Mouse (Mus musculus): ENCODE measurements around the gene Gm49378. TPM values are rescaled to one million over a fixed set of nuclear protein-coding genes. Genes with fewer than 3 reads are reported as not detected.

Gene Gm49378
- polyA plus RNA-seq, 1 experiment from 2014 or later, result 2.1 TPM

DNA sequence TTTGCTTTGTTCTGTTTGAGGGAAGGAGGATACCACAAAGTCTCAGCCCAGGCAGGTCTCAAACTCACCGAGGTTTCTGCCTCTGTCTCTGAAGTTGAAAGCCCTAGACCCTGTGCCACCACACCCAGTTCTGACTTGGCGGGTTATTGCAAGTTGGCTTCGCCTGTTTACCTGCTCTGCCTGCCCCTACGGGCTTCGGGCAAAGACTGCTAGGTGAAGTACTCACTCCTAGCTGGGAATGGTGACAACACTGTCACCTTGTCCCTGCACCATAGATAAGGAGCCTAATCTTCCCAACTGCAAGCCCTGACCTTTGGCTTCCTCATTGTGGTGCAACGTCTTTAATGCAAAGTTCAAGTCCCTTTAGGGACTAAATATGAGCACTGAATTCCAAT lies 52.1 kb downstream of the Gm49378 start:
- WGBS, result 47% methylated on average over 6 of the region's 6 CpGs
- H3K4me1 ChIP-seq (replicated peaks), result peaks cover 23% of the 10 kb centered on the region
- H3K36me3 ChIP-seq, result peaks cover 18% of the 10 kb centered on the region; the same call in 1 of the 2 replicates
- no peak overlapping the region for H3K9ac ChIP-seq
- ATAC-seq (replicated peaks; ENCODE audit: insufficient number of reproducible peaks, insufficient read depth, low FRiP score, low read depth), result no peak
- no peaks in the 10 kb centered on the region for H3K27me3 ChIP-seq
- no peaks in the 10 kb centered on the region for H3K9me3 ChIP-seq (replicated peaks)
- H3K4me2 ChIP-seq, result peak overlapping the region; percentile 89
- H3K4me3 ChIP-seq, result peak overlapping the region; percentile 69; the same call in 1 of the 2 replicates
- H3K27ac ChIP-seq, result peak overlapping the region; percentile 83

GRCm38 (mm10) chr14:55584702-55585565 lies 52.8 kb downstream of the Gm49378 start, which contains the start of gene Emc9:
Gene Emc9, minus strand, starts transcription at chr14:55585302.
- WGBS, result 3% methylated on average over 43 of the region's 43 CpGs
- Histone ChIP-seq H3K9me3 (replicated peaks) (no peaks in the 10 kb centered on the region), H3K36me3 (peaks cover 24% of the 10 kb centered on the region), H3K4me2 (peak within 1 kb of the TSS; percentile 89), H3K4me3 (peak within 1 kb of the TSS; percentile 69), H3K9ac (peak within 1 kb of the TSS; percentile 80), H3K4me1 (replicated peaks) (peaks cover 17% of the 10 kb centered on the region), H3K27me3 (no peaks in the 10 kb centered on the region), H3K27ac (peak within 1 kb of the TSS; percentile 83)
- peak; percentile 78 for ATAC-seq (replicated peaks; ENCODE audit: insufficient number of reproducible peaks, insufficient read depth, low FRiP score, low read depth)

DNA sequence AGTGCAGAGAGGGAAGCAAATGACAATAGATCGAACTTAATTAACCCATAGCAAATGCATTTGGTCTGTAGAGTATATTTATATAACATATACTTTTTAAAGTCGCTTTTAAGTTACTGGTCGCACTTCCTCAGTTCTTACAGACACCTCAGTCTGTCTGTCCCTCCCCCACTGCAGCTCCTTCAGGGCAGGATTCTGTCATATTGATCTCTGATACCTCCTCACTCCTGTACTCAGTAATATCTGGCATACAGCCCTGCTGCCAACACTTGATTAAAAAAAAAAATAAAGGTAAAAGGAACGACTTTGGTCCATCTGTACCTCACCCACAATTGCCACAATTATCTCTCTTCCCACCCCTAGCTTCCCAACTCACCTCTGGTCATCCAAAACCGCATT lies 53.4 kb downstream of the Gm49378 start:
- peaks cover 15% of the 10 kb centered on the region for H3K4me1 ChIP-seq (replicated peaks)
- H3K9ac ChIP-seq, result peak overlapping the region; percentile 80
- peak overlapping the region; percentile 89 for H3K4me2 ChIP-seq
- 46% methylated on average over 5 of the region's 5 CpGs for WGBS
- peak overlapping the region; percentile 69 for H3K4me3 ChIP-seq
- H3K27ac ChIP-seq, result peak overlapping the region; percentile 83
- ATAC-seq (replicated peaks; ENCODE audit: insufficient number of reproducible peaks, insufficient read depth, low FRiP score, low read depth), result no peak
- H3K9me3 ChIP-seq (replicated peaks), result no peaks in the 10 kb centered on the region
- no peaks in the 10 kb centered on the region for H3K27me3 ChIP-seq
- peaks cover 26% of the 10 kb centered on the region for H3K36me3 ChIP-seq

DNA sequence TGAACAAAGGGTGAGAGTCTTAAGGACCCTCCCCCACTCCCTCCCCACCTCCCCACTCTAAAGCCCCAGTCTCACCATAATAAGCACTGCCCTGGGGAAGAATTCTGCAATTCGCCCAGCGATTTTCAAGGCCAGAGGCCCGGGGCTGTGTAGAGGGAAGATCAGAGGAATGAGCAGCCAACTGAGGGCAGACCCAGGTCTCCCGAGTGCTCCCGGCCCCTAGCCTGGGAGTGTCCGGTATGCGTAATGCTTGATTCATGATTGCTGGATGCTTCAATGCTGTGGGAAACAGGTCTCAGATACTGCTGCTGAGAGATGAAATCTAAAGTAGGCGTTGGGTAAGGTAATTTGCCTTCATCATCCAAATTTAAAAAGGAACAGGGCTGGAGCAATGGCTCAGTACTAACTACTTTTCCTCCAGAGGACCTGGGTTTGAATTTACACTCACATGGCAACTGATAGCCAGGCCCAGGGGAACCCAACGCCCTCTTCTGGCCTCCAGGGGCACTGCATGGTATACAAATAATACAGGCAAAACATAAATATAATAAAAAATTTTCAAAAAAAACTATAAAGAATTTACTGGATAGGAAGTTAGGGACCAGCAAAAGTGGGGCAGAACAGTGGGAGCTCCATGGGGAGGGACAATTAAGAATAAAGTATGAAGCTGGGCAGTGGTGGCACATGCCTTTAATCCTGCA lies 55.6 kb downstream of the Gm49378 start:
- Histone ChIP-seq H3K4me3 (no peak overlapping the region), H3K4me1 (replicated peaks) (peaks cover 27% of the 10 kb centered on the region), H3K9ac (no peak overlapping the region), H3K36me3 (peaks cover 23% of the 10 kb centered on the region), H3K27me3 (no peaks in the 10 kb centered on the region), H3K4me2 (no peak overlapping the region), H3K9me3 (replicated peaks) (no peaks in the 10 kb centered on the region), H3K27ac (no peak overlapping the region)
- 74% methylated on average over 9 of the region's 9 CpGs for WGBS
- ATAC-seq (replicated peaks; ENCODE audit: insufficient number of reproducible peaks, insufficient read depth, low FRiP score, low read depth), result no peak

- H3K4me1 ChIP-seq (replicated peaks), result peaks cover 34% of the 10 kb centered on the region
- no peak overlapping the region for H3K4me3 ChIP-seq
- no peak overlapping the region for H3K9ac ChIP-seq
- H3K9me3 ChIP-seq (replicated peaks), result no peaks in the 10 kb centered on the region
- peaks cover 20% of the 10 kb centered on the region for H3K36me3 ChIP-seq
- no peaks in the 10 kb centered on the region for H3K27me3 ChIP-seq
- H3K4me2 ChIP-seq, result no peak overlapping the region
- ATAC-seq (replicated peaks; ENCODE audit: insufficient number of reproducible peaks, insufficient read depth, low FRiP score, low read depth), result no peak
- H3K27ac ChIP-seq, result no peak overlapping the region
- 89% methylated on average over 16 of the region's 16 CpGs for WGBS
These were observed 57.0 kb downstream of the Gm49378 start for GRCm38 (mm10) chr14:55580731-55581130.

DNA sequence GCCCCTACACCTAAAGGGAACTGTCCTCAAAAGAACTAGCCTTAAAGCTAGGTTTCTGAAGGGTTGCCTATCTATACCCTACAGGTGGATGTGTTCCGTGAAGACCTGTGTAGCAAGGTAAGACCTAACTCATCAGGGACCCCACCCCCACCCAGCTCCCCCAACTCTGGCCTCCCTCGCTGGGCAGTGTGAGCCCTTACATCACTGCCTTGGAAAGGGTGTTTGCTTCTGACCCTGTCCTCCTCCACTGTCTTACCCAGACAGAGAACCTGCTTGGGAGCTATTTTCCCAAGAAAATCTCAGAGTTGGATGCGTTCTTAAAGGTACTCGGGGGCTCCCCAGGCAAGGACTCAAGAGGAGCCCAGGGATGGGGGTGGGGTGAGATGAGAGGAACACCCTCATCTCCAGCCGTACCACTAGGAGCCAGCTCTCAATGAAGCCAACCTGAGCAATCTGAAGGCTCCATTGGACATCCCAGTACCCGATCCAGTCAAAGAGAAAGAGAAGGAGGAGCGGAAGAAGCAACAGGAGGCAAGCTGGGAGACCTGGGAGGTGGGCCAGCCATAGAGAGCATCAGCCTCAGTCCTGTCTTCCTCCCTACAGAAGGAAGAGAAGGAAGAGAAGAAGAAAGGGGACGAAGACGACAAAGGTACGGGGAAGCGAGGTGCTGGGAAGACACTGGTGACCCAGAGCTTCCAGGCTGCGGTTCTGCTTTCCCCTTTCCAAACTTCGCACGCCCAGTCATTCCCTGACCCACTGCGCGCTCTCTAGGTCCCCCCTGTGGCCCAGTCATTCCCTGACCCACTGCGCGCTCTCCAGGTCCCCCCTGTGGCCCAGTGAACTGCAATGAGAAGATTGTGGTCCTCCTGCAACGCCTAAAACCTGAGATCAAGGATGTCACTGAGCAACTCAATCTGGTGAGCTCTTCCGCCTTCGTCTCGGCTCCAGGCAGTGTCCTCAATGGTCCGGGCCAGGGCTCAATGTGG lies 57.9 kb downstream of the Gm49378 start:
- ATAC-seq (replicated peaks; ENCODE audit: insufficient number of reproducible peaks, insufficient read depth, low FRiP score, low read depth), result no peak
- Histone ChIP-seq H3K27ac (no peak overlapping the region), H3K4me3 (peak overlapping the region; percentile 79; the same call in 1 of the 2 replicates), H3K4me1 (replicated peaks) (peaks cover 37% of the 10 kb centered on the region), H3K9ac (no peak overlapping the region), H3K4me2 (no peak overlapping the region), H3K27me3 (no peaks in the 10 kb centered on the region), H3K36me3 (peaks cover 20% of the 10 kb centered on the region), H3K9me3 (replicated peaks) (no peaks in the 10 kb centered on the region)
- WGBS, result 84% methylated on average over 23 of the region's 23 CpGs

Other genes starting within 250 kb of the Gm49378 start
- gene Dhrs4, start 159.1 kb downstream of the Gm49378 start, polyA plus RNA-seq (2015; fragmentation: Nextera tagmentation; extraction: Ambion mirVana), result 60.7 and 69.5 TPM in 2 replicates
- 1.1 and 1.8 TPM in 2 replicates for gene Carmil3, start 147.2 kb downstream of the Gm49378 start, polyA plus RNA-seq (2015; fragmentation: Nextera tagmentation; extraction: Ambion mirVana)
- 0.30 and 0.34 TPM in 2 replicates for gene Cpne6, start 127.5 kb downstream of the Gm49378 start, polyA plus RNA-seq (2015; fragmentation: Nextera tagmentation; extraction: Ambion mirVana)
- gene Nrl, start 112.9 kb downstream of the Gm49378 start, polyA plus RNA-seq (2015; fragmentation: Nextera tagmentation; extraction: Ambion mirVana), result not detected in 2 replicates
- gene Pck2, start 97.6 kb downstream of the Gm49378 start, polyA plus RNA-seq (2015; fragmentation: Nextera tagmentation; extraction: Ambion mirVana), result 34.2 and 42.5 TPM in 2 replicates
- gene Dcaf11, start 77.9 kb downstream of the Gm49378 start, polyA plus RNA-seq (2015; fragmentation: Nextera tagmentation; extraction: Ambion mirVana), result 66.2 and 70.2 TPM in 2 replicates
- gene A730061H03Rik, start 77.5 kb downstream of the Gm49378 start, polyA plus RNA-seq (2015; fragmentation: Nextera tagmentation; extraction: Ambion mirVana), result 0.82 TPM in 1 of 2 replicates, not detected in the other
- gene Fitm1, start 62.3 kb downstream of the Gm49378 start, polyA plus RNA-seq (2015; fragmentation: Nextera tagmentation; extraction: Ambion mirVana), result 80.5 and 81.7 TPM in 2 replicates
- gene Psme1, start 59.8 kb downstream of the Gm49378 start, polyA plus RNA-seq (2015; fragmentation: Nextera tagmentation; extraction: Ambion mirVana), result 206 and 216 TPM in 2 replicates
- gene Emc9, start 52.6 kb downstream of the Gm49378 start, polyA plus RNA-seq (2015; fragmentation: Nextera tagmentation; extraction: Ambion mirVana), result 21.2 and 21.6 TPM in 2 replicates
- 203 and 215 TPM in 2 replicates for gene Psme2, start 46.8 kb downstream of the Gm49378 start, polyA plus RNA-seq (2015; fragmentation: Nextera tagmentation; extraction: Ambion mirVana)
- gene Rnf31, start 46.2 kb downstream of the Gm49378 start, polyA plus RNA-seq (2015; fragmentation: Nextera tagmentation; extraction: Ambion mirVana), result 15.8 and 17.4 TPM in 2 replicates
- gene Irf9, start 34.3 kb downstream of the Gm49378 start, polyA plus RNA-seq (2015; fragmentation: Nextera tagmentation; extraction: Ambion mirVana), result 9.1 and 13.7 TPM in 2 replicates
- gene Rec8, start 19.9 kb downstream of the Gm49378 start, polyA plus RNA-seq (2015; fragmentation: Nextera tagmentation; extraction: Ambion mirVana), result 6.9 and 7.1 TPM in 2 replicates
- 45.0 and 66.7 TPM in 2 replicates for gene Ipo4, start 1.9 kb downstream of the Gm49378 start, polyA plus RNA-seq (2015; fragmentation: Nextera tagmentation; extraction: Ambion mirVana)
- 76.8 and 91.2 TPM in 2 replicates for gene Tm9sf1, start 5.9 kb upstream of the Gm49378 start, polyA plus RNA-seq (2015; fragmentation: Nextera tagmentation; extraction: Ambion mirVana)
- 0.31 and 0.36 TPM in 2 replicates for gene Tssk4, start 12.3 kb upstream of the Gm49378 start, polyA plus RNA-seq (2015; fragmentation: Nextera tagmentation; extraction: Ambion mirVana)
- 84.5 and 90.0 TPM in 2 replicates for gene Mdp1, start 22.6 kb upstream of the Gm49378 start, polyA plus RNA-seq (2015; fragmentation: Nextera tagmentation; extraction: Ambion mirVana)
- 36.0 and 42.3 TPM in 2 replicates for gene Gmpr2, start 34.0 kb upstream of the Gm49378 start, polyA plus RNA-seq (2015; fragmentation: Nextera tagmentation; extraction: Ambion mirVana)
- 448 and 462 TPM in 2 replicates for gene Nedd8, start 34.2 kb upstream of the Gm49378 start, polyA plus RNA-seq (2015; fragmentation: Nextera tagmentation; extraction: Ambion mirVana)
- 26.1 and 29.2 TPM in 2 replicates for gene Tinf2, start 43.9 kb upstream of the Gm49378 start, polyA plus RNA-seq (2015; fragmentation: Nextera tagmentation; extraction: Ambion mirVana)
- gene Tgm1, start 76.0 kb upstream of the Gm49378 start, polyA plus RNA-seq (2015; fragmentation: Nextera tagmentation; extraction: Ambion mirVana), result 0.20 and 0.60 TPM in 2 replicates
- 20.7 and 23.8 TPM in 2 replicates for gene Rabggta, start 84.4 kb upstream of the Gm49378 start, polyA plus RNA-seq (2015; fragmentation: Nextera tagmentation; extraction: Ambion mirVana)
- gene Dhrs1, start 107.8 kb upstream of the Gm49378 start, polyA plus RNA-seq (2015; fragmentation: Nextera tagmentation; extraction: Ambion mirVana), result 64.0 and 65.7 TPM in 2 replicates
- 17.9 and 24.4 TPM in 2 replicates for gene Nop9, start 107.8 kb upstream of the Gm49378 start, polyA plus RNA-seq (2015; fragmentation: Nextera tagmentation; extraction: Ambion mirVana)
- 1.2 and 1.6 TPM in 2 replicates for gene Cideb, start 120.6 kb upstream of the Gm49378 start, polyA plus RNA-seq (2015; fragmentation: Nextera tagmentation; extraction: Ambion mirVana)
- gene Ltb4r2, start 123.5 kb upstream of the Gm49378 start, polyA plus RNA-seq (2015; fragmentation: Nextera tagmentation; extraction: Ambion mirVana), result 0.15 and 0.25 TPM in 2 replicates
- gene Ltb4r1, start 128.1 kb upstream of the Gm49378 start, polyA plus RNA-seq (2015; fragmentation: Nextera tagmentation; extraction: Ambion mirVana), result 0.65 and 0.66 TPM in 2 replicates
- 14.9 and 18.0 TPM in 2 replicates for gene Adcy4, start 146.2 kb upstream of the Gm49378 start, polyA plus RNA-seq (2015; fragmentation: Nextera tagmentation; extraction: Ambion mirVana)
- 12.6 and 20.7 TPM in 2 replicates for gene Ripk3, start 151.0 kb upstream of the Gm49378 start, polyA plus RNA-seq (2015; fragmentation: Nextera tagmentation; extraction: Ambion mirVana)
- gene Nfatc4, start 185.2 kb upstream of the Gm49378 start, polyA plus RNA-seq (2015; fragmentation: Nextera tagmentation; extraction: Ambion mirVana), result 10.8 and 15.8 TPM in 2 replicates
- 12.7 and 15.0 TPM in 2 replicates for gene Nynrin, start 216.1 kb upstream of the Gm49378 start, polyA plus RNA-seq (2015; fragmentation: Nextera tagmentation; extraction: Ambion mirVana)
- gene Cbln3, start 246.5 kb upstream of the Gm49378 start, polyA plus RNA-seq (2015; fragmentation: Nextera tagmentation; extraction: Ambion mirVana), result 0.36 and 0.50 TPM in 2 replicates
- 9.2 and 12.6 TPM in 2 replicates for gene Khnyn, start 247.1 kb upstream of the Gm49378 start, polyA plus RNA-seq (2015; fragmentation: Nextera tagmentation; extraction: Ambion mirVana)

All from heart, embryonic 15.5 days (tissue).